Mouse (Mus musculus) heart, adult 2 months (tissue): ENCODE measurements around the gene Azgp1.
A peak's percentile ranks its signal among the peaks of the same experiment; 100 is the strongest.

ENCODE experiments used
- CTCF ChIP-seq: fragments of 200-600 bp; IDR thresholded peaks from 2 replicates; pipeline ENCODE4 v1.8.1; 2022; ENCODE audit warnings: antibody characterized with exemption, mild to moderate bottlenecking, moderate library complexity
- EP300 ChIP-seq: fragments of 200-500 bp; IDR thresholded peaks from 2 replicates; pipeline ENCODE4 v1.6.1; 2011; ENCODE audit warnings: low read depth, low read length, control low read depth; ENCODE audit not compliant: insufficient read depth
- POLR2A ChIP-seq: fragments of 200-500 bp; IDR thresholded peaks from 2 replicates; pipeline ENCODE4 v1.6.1; 2011; ENCODE audit warnings: mild to moderate bottlenecking, low read depth, low read length, control low read depth; ENCODE audit not compliant: insufficient read depth

DNA sequence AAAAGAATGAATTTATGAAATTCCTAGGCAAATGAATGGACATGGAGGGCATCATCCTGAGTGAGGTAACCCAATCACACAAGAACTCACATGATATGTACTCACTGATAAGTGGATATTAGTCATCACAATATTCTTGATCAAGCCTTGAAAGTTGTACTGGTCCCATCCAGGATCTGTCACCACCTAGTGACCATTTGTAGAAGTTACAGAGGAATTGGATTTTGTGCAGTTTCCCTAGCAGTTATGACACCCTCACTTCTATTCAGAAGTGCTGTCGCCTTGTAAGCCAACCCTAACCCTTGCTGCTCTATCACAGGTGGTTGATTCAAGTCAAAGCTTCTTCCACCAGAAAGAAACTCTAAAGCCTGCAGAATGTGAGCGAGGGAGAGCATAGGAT, 8.2 kb upstream of the Azgp1 start:
- TF ChIP-seq POLR2A (no peak), EP300 (no peak), CTCF (peak; percentile 29)
